Mouse (Mus musculus) kidney, embryonic 14.5 days (tissue): ENCODE results near the gene Sox5. TPM values are rescaled to one million over a fixed set of nuclear protein-coding genes. Genes with fewer than 3 reads are reported as not detected.

ENCODE experiments used
- ATAC-seq: fragments of 200-750 bp; cut with Nextera tagmentation; 2 replicates; pipeline ENCODE4 v1.8.0; 2017; ENCODE audit warnings: moderate number of reproducible peaks, mild to moderate bottlenecking, moderate TSS enrichment, moderate library complexity; ENCODE audit not compliant: low FRiP score, low TSS enrichment
- H3K27ac ChIP-seq: fragments of 300-500 bp; sonication (generic); 2 replicates; pipeline ENCODE4 v1.5.1; 2014; ENCODE audit warnings: low read depth, mild to moderate bottlenecking, low read length, moderate library complexity, mixed read lengths
- H3K27me3 ChIP-seq: fragments of 300-500 bp; sonication (generic); 2 replicates; pipeline ENCODE4 v1.6.1; 2014; ENCODE audit warnings: mild to moderate bottlenecking, low read length; ENCODE audit not compliant: control insufficient read depth, insufficient read depth
- H3K36me3 ChIP-seq: fragments of 300-500 bp; sonication (generic); 2 replicates; pipeline ENCODE4 v1.6.1; 2014; ENCODE audit warnings: low read length, mixed read lengths; ENCODE audit not compliant: control insufficient read depth, insufficient read depth
- H3K4me1 ChIP-seq: fragments of 300-500 bp; sonication (generic); 2 replicates; pipeline ENCODE4 v1.6.1; 2014; ENCODE audit warnings: low read length, mixed read lengths; ENCODE audit not compliant: control insufficient read depth, insufficient read depth
- H3K4me2 ChIP-seq: fragments of 300-500 bp; sonication (generic); replicated peaks from 2 replicates; pipeline ENCODE4 v1.6.1; 2014; ENCODE audit warnings: low read depth, mild to moderate bottlenecking, low read length
- H3K4me3 ChIP-seq: fragments of 300-500 bp; sonication (generic); 2 replicates; pipeline ENCODE4 v1.5.1; 2014; ENCODE audit warnings: mild to moderate bottlenecking, low read length
- H3K9ac ChIP-seq: fragments of 300-500 bp; sonication (generic); 2 replicates; pipeline ENCODE4 v1.6.1; 2014; ENCODE audit warnings: low read depth, mild to moderate bottlenecking, low read length, moderate library complexity
- H3K9me3 ChIP-seq: fragments of 300-500 bp; sonication (generic); 2 replicates; pipeline ENCODE4 v1.6.1; 2016; ENCODE audit warnings: low read length; ENCODE audit not compliant: control insufficient read depth
- WGBS: fragments of 180-500 bp; shearing (Covaris S2); extraction: QIAGEN DNeasy Blood & Tissue Kit; methylation state at CpG from one replicate; pipeline ENCODE4 v1.1.7; 2014; 5-methylcytosine and 5-hydroxymethylcytosine counted together
- polyA plus RNA-seq: library from polyadenylated mRNA; unstranded; fragments of >200 nt; fragmentation: Nextera tagmentation; extraction: Ambion mirVana; gene quantifications from 2 replicates; pipeline ENCODE4 v1.2.1, GENCODE M21; 2014

Gene Sox5
- polyA plus RNA-seq, 1 experiment from 2014 or later, result 13.0 TPM

GRCm38 (mm10) chr6:144343338-144343737, 438.4 kb downstream of the Sox5 start:
- Histone ChIP-seq H3K9me3 (peaks cover 5% of the 10 kb centered on the region), H3K4me1 (no peaks in the 10 kb centered on the region), H3K36me3 (no peaks in the 10 kb centered on the region), H3K4me2 (no peak overlapping the region), H3K4me3 (no peak overlapping the region), H3K27me3 (no peaks in the 10 kb centered on the region), H3K27ac (no peak overlapping the region), H3K9ac (no peak overlapping the region)
- no peak for ATAC-seq
- 82% methylated on average over 11 of the region's 11 CpGs for WGBS

- Histone ChIP-seq H3K9ac (no peak overlapping the region), H3K36me3 (no peaks in the 10 kb centered on the region), H3K4me2 (no peak overlapping the region), H3K9me3 (peaks cover 5% of the 10 kb centered on the region), H3K27me3 (no peaks in the 10 kb centered on the region), H3K27ac (no peak overlapping the region), H3K4me3 (no peak overlapping the region), H3K4me1 (no peaks in the 10 kb centered on the region)
- ATAC-seq, result no peak
- WGBS, result over 99% methylated on average over 3 of the region's 3 CpGs
Observed at GRCm38 (mm10) chr6:144339554-144339953, 442.2 kb downstream of the Sox5 start.

- H3K4me2 ChIP-seq, result no peak overlapping the region
- H3K27ac ChIP-seq, result no peak overlapping the region
- no peaks in the 10 kb centered on the region for H3K4me1 ChIP-seq
- no peaks in the 10 kb centered on the region for H3K27me3 ChIP-seq
- 70% methylated on average over 13 of the region's 13 CpGs for WGBS
- H3K4me3 ChIP-seq, result no peak overlapping the region
- peaks cover 5% of the 10 kb centered on the region for H3K9me3 ChIP-seq
- H3K36me3 ChIP-seq, result no peaks in the 10 kb centered on the region
- no peak for ATAC-seq
- no peak overlapping the region for H3K9ac ChIP-seq
Observed at GRCm38 (mm10) chr6:144339006-144339405, 442.8 kb downstream of the Sox5 start.

- H3K9me3 ChIP-seq, result peaks cover 5% of the 10 kb centered on the region
- ATAC-seq, result no peak
- no peaks in the 10 kb centered on the region for H3K27me3 ChIP-seq
- 81% methylated on average over 4 of the region's 4 CpGs for WGBS
- H3K4me2 ChIP-seq, result no peak overlapping the region
- H3K27ac ChIP-seq, result no peak overlapping the region
- H3K4me3 ChIP-seq, result no peak overlapping the region
- H3K4me1 ChIP-seq, result no peaks in the 10 kb centered on the region
- no peak overlapping the region for H3K9ac ChIP-seq
- no peaks in the 10 kb centered on the region for H3K36me3 ChIP-seq
Observed at GRCm38 (mm10) chr6:144338221-144338620, 443.6 kb downstream of the Sox5 start.

- H3K4me3 ChIP-seq, result no peak overlapping the region
- H3K4me2 ChIP-seq, result no peak overlapping the region
- H3K27ac ChIP-seq, result no peak overlapping the region
- H3K4me1 ChIP-seq, result no peaks in the 10 kb centered on the region
- ATAC-seq, result no peak
- no peaks in the 10 kb centered on the region for H3K36me3 ChIP-seq
- no peaks in the 10 kb centered on the region for H3K27me3 ChIP-seq
- WGBS, result 60% methylated on average over 14 of the region's 14 CpGs
- peaks cover 5% of the 10 kb centered on the region for H3K9me3 ChIP-seq
- no peak overlapping the region for H3K9ac ChIP-seq
Observed at GRCm38 (mm10) chr6:144337436-144337969, 444.3 kb downstream of the Sox5 start.

GRCm38 (mm10) chr6:144336789-144337188, 445.0 kb downstream of the Sox5 start:
- 93% methylated on average over 4 of the region's 4 CpGs for WGBS
- Histone ChIP-seq H3K27me3 (no peaks in the 10 kb centered on the region), H3K27ac (no peak overlapping the region), H3K4me3 (no peak overlapping the region), H3K4me1 (no peaks in the 10 kb centered on the region), H3K9ac (no peak overlapping the region), H3K4me2 (no peak overlapping the region), H3K36me3 (no peaks in the 10 kb centered on the region), H3K9me3 (peaks cover 5% of the 10 kb centered on the region)
- ATAC-seq, result no peak

- Histone ChIP-seq H3K27me3 (no peaks in the 10 kb centered on the region), H3K4me1 (no peaks in the 10 kb centered on the region), H3K9me3 (no peaks in the 10 kb centered on the region), H3K4me3 (no peak overlapping the region), H3K9ac (no peak overlapping the region), H3K36me3 (no peaks in the 10 kb centered on the region), H3K27ac (no peak overlapping the region), H3K4me2 (no peak overlapping the region)
- ATAC-seq, result no peak
- 82% methylated on average over 4 of the region's 4 CpGs for WGBS
Observed at GRCm38 (mm10) chr6:144333146-144333545, 448.6 kb downstream of the Sox5 start.

GRCm38 (mm10) chr6:144332027-144332426, 449.8 kb downstream of the Sox5 start:
- Histone ChIP-seq H3K4me3 (no peak overlapping the region), H3K36me3 (no peaks in the 10 kb centered on the region), H3K9ac (no peak overlapping the region), H3K4me2 (no peak overlapping the region), H3K27me3 (no peaks in the 10 kb centered on the region), H3K27ac (no peak overlapping the region), H3K9me3 (no peaks in the 10 kb centered on the region), H3K4me1 (no peaks in the 10 kb centered on the region)
- ATAC-seq, result no peak
- 76% methylated on average over 4 of the region's 4 CpGs for WGBS

GRCm38 (mm10) chr6:144329311-144329930, 452.4 kb downstream of the Sox5 start:
- Histone ChIP-seq H3K9me3 (no peaks in the 10 kb centered on the region), H3K9ac (no peak overlapping the region), H3K27me3 (no peaks in the 10 kb centered on the region), H3K36me3 (no peaks in the 10 kb centered on the region), H3K4me3 (no peak overlapping the region), H3K27ac (no peak overlapping the region), H3K4me2 (no peak overlapping the region), H3K4me1 (no peaks in the 10 kb centered on the region)
- WGBS, result 65% methylated on average over 2 of the region's 2 CpGs
- ATAC-seq, result no peak
